Mouse (Mus musculus): ENCODE measurements around the gene Enpp1.

Gene Enpp1

DNA sequence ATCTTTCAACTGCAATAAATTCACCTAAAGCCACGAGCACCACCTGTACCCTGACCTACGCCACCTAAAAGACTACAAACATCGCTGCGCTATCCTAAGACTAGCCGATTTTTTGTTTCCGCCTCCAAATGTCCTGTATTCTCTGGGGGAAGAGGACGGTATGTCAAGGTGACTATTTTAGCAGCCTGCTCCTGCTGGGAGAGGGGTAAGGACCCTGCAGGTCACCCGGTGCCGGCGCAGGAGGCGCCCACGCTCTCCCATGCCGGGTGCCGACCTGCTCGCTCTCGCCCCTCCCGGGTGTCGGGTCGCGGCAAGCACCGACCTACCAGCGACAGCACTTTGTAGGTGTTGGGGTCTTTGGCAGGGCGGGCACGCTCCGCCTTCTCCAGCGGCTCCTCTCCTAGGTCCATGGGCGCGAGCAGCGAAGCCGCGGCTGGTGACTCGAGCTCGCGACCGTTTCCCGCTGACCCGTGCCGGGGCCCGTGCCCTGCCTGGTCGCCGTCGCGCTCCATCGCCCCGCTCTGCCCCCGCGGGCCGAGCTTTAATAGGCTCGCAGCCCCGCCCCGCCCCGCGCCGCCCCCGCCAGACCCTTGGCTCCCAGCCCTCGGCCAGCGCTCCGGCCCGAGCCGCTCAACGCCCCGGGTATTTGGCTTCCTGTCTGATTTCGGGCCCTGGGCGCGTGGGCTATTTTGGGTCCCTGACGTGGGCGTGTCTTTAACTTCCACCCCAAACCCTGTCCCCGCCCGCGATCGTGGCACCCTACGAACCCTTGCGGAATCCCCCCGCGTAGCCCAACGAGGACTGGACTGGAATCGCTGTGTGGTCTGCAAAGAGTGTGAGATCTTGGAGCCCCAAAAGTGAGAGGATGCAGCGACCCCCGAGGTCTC lies at the start of gene Enpp1:
Enpp1 (minus strand) TSS at position 680 of the 887 bp plus-strand sequence.
- no peak for DNase-seq (ENCODE audit: low spot score)

DNA sequence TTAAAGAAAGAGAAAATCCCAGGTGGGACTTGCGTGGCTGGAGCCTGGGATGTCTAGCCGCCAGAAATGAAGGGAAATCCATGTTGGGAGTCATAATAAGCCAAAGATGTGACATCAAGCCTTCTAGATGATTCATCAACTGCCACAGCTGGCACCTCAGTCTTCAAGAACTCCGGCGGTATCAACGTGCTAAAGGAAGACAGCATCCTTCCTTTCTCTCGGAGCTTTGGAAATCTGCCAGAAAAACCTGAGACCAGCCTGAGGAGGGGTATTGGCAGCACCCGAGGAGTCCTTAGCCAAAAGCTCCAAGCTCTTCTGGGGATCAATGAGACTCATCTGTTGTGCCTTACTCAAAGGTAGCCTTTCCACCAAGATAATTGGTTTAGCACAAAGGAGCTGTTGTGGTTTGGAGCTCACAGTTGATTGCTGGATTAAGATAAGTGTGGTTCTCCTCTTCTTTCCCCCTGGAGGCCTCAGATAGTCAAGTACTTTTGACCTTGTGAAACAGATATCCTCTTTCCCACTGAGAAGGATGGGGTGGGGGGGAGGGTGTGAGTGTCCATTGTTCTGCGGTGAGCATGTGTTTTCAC lies 46.5 kb upstream of the Enpp1 start:
- no peak for DNase-seq (ENCODE audit: low spot score)

DNA sequence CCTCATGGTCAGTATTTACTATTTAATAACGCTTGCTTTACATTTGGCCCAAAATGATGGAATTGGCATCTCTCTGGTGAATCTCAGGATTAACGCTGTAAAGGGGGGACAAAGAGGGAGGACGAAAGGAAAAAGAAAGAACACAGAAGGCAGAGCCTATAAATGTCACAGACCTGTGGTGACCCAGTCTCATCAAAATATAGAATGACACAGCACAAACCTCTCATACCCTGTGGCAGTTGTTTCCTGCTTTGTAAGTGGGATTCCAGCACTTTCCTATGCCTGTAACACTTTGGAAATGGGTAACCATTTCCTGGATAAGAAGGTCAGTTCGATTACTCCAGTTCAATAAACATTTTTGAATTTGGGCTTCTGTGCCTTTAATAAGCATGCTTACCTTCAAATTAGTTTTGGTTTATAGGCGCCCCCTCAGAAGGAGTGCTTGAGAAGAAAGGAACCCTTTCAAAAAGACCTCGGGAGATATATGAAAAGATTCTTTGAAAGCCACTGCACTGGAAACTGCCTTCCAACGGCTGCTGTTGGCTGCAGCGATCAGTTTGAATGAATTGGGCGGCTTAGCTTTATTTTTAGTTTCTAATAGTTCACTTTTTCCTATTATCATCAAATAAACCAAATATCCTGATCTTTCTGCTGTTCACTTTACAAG lies 43.0 kb upstream of the Enpp1 start:
- DNase-seq (ENCODE audit: low spot score), result no peak

DNA sequence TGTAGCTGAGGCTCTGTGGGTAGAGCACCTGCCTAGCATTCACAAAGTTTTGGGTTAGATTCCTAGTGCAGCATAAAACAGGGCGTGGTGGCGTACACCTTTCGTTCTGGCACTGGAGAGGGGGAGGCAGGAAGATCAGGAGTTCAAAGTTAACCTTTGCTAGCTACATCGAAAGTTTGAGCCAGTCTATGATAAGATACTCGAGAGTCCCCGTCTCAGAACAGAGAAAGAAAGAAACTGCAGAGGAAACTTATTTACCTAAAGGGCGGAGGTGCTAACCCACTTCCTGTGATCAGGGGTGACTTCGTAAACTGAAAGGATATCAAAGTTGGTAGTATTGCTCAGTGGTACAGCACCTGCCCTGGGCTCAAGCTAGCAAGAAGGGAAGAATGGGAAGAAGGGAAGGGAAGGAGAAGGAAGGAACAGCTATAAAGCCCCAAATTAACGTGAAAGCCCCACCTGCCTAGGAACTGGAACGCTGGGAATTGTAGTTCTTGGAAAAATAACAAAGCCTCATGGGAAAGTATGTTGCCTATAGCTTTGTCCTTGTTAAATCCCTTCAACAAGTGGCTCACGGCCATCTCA lies 42.4 kb upstream of the Enpp1 start:
- DNase-seq (ENCODE audit: low spot score), result no peak

DNA sequence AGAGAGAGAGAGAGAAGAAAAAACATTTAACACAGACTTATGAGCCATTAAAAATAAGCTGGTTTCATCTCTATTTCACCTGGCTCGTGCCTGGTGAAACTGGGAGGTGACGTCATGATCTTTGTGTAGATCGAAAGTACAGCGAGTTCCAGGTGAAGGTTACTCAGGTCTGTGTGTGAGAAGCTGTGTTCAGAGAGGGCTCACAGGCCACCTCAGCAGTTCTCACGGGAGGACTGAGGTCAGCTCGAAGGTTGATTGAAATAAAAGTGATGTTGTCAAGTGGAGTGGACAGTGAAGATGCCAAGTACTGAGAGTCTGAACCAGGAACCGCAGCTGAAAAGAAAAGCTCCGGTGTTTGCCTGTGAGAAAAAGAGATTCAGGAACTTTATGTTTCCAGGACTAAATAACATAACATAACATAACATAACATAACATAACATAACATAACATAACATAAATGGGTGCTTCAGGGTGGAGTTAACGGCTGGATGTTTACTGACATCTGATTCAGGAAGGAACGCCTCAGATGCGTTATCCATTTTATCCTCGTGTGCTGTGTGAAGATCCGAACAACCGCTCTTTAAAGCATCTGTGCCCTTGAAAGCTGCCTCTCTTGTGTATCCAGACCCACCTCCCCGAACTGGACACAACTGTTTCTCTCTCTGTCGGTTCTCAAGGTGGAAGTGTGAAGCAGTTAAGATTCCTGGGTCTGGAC lies 41.7 kb upstream of the Enpp1 start:
- no peak for DNase-seq (ENCODE audit: low spot score)

DNA sequence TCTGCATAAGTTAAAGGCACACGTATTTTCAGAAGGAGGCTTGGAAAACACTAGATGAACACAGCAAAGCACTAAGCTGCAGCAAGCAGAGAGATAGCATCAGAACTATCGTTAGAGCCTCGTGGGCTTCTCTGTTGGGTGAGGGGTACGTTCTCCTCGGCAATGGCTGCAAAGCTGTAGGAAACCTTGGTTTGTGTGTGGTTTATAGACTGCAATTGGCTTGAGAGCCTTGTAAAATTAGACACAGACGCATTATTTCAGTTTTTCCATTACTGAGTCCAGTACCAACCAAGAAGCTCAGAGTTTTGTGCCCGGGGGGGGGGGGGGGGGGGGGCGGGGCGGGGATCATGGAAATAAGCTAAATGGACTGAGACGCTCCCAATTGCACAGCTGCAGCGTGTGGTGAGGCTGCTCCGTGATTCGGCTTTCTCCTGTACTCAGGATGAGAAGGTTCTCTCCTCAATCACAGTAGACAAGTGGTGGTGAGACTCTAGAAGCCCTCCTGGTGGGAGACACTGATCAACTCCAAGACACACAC lies 31.1 kb upstream of the Enpp1 start:
- DNase-seq (ENCODE audit: low spot score), result no peak

DNA sequence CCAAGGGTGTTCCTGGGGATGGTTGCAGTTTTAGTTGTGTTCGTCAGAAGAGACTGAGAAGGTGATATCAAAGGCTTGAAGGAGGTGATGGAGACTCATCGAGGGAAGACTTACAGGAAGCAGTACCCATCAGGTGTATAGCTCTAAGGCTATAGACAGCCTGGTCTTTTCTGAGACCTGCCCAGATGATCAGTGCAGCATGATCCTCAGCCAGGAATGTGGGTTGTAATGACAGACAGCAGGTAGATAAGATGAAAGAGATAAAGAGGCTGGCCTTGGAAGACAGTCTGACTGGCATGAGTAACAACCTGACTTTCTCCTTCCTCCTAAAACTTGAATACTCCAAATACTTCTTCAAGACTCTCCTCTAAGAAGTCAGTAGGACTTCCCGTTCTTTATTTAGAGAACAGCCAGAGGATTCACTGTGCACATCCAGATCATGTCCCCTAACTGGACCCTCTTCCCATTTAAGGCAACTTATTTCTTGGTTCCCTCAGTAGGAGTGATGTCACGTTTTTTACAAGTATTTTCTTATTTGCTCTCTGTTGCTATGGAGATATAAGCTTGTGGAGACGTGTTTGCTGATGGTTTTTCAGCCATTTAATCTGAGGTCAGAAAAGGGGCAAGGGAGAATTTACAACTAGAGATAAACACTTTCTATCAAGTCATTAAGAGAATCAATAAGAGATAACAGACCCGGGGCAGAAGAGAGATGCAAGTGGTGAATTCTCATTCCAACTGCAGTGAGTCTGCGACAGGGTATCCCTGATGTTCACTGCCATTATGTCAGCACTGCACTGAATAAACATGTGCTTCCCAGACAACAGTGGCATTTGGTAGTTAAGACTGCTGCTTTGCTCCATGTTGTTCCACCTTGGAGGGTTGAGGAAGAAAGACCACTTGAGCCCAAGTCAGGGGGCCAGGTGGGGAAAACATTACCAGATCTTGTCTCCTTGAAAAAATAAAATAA lies 29.6 kb upstream of the Enpp1 start:
- DNase-seq (ENCODE audit: low spot score), result no peak

DNA sequence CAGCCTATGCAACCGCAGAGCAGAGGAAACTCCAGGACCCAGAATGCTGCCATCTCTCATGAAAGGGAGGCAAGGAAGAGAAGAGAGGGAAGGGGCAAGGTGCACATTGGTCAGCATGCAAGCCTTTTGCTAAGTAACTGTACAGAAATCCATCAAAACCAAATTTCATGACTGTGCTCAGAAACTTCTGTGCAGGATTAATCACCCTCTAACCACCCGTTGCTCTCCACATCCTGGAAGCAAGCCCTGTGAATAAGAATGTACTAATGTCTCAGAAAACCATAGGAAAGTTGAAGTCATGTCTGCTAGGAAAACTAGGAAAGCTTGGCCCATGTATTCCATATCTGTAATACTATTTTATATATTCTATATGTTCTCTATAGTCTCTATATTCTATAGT lies 27.2 kb upstream of the Enpp1 start:
- no peak for DNase-seq (ENCODE audit: low spot score)

DNA sequence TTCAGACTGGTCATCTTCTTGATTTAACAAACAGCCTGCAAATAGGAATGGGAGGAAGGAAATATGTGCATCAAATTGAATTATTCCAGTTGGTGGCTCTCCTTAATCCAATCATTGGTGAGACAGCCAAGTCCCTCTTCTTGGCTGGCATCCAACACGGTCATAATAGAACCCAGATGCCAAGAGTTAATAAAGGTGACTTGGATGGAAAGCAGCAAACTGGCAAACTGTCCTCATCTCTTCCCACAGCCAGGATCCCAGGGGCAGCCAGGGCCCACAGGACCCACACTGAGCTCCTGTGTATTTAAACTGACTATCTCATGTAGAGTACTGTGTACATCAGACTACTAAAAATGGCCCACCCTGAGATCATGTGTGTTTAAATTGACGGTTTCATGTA lies 26.5 kb upstream of the Enpp1 start:
- no peak for DNase-seq (ENCODE audit: low spot score)

DNA sequence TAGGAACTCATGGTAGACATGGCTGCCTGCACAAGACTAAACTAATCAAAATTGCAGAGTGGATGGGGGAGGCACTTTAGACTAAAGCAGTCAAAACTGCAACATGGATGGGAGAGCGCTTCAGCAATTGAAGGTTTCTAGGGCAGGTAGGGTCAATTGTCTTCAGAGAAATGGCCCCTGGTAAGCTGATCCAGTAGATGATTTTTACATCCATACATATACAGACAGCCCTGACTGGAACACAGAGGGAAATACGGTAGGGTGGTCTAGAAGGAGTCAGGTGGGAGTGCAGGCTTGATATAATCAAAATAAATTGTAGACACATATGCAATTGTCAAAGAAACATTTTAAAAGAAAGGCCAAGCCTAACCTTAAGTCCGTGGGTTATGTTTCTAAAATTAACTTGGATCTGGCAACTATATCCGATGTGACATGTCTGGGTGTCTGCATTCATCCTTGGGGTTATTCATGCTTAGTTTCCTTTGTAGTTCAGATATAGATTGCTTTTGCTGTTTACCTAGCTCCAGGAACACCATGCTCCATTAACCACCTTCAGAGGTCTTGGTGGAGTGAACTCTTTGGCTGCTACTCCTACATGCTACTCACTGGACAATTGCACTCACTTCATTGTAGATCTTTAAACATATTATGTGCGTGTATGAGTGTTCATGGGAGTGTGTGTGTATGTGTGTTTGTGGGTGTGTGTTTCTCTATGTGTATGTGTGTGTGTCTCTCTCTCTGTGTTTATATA lies 23.2 kb upstream of the Enpp1 start:
- DNase-seq (ENCODE audit: low spot score), result no peak

DNA sequence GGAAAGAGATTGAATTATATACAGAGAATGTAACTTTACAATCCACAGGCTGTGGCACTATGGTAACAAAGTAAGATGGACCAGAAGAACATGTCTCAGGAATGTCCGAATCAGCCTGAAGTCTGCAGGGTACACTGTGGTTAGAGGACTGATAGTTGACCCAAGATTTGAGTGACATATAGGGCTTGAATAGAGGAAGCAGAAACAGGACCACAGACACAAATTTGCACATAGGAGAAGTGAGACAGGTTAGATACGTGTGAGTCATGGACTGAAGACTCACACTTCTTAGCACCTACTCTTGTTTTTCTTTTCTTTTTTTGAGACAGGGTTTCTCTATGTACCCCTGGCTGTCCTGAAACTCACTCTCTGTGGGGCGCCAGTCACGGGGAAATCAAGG lies 15.5 kb upstream of the Enpp1 start:
- DNase-seq (ENCODE audit: low spot score), result no peak

DNA sequence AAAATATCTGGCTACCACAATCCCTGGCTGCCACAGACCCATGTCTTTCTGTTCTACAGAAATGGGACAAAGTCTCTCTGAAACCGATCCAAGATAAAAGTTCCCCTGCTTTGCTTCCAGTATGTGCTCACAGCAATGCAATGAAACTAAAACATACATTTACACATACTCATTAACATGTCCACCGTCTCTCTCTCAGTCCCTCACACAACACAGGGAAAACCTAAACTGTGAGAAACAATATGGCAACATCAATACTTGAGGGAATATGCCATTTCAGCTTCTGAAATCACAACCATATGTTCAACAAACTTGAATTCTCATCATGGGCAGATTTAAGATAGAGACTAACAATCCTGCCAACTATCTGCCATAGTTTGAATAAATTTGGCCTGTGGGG lies 13.2 kb upstream of the Enpp1 start:
- no peak for DNase-seq (ENCODE audit: low spot score)

DNA sequence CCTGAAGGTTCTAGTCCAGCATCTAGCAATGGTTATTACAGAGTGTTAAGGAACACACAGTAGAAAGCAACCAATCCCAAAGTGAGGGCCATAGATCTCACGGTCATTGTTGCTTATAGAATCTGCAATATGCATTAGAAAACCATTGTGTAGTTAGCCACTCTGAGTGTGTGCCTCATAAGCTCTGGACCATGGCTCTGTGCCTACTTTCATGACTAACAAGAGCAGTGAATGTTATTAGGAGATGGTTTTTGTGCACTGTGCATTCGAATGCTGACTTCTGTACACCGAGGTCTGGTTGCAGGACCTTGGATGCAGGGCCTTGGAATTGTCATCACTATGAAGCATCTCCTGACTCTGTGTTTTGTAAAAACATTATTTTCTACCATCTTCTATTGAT lies 9.9 kb upstream of the Enpp1 start:
- DNase-seq (ENCODE audit: low spot score), result no peak

DNA sequence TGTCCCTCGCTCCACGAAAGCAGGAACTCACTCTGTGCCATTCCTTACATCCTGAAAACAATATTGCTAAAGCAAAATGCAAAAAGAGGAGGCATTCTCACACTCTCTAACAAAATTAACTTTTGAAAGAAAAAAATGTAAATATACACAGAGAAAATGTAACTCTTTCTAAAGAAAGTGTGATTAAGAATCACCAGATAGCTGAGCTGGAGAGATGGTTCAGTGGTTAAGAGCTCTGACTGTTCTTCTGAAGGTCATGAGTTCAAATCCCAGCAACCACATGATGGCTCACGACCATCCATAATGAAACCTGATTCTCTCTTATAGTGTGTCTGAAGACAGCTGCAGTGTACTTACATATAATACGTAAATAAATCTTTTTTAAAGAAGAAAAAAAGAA lies 7.4 kb upstream of the Enpp1 start:
- no peak for DNase-seq (ENCODE audit: low spot score)

DNA sequence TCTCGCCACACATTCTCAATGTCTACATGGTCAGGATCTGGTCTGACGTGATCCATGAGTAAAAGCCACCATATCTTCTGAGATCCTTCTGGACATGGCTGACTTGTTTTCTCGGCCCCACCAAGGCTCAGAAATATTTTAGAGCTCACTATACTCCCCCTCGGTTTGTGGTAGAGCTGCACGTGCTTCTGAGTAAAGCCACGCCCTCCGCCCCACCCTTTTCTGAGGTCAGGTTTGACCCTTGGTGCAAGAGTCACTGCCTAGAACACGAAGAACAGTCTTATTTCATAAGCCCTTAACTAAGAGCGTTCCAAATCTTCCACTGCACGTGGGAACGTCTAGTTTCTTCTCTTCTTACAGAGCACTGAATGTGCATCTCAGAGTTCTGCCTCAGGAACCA lies 6.8 kb upstream of the Enpp1 start:
- DNase-seq (ENCODE audit: low spot score), result no peak

DNA sequence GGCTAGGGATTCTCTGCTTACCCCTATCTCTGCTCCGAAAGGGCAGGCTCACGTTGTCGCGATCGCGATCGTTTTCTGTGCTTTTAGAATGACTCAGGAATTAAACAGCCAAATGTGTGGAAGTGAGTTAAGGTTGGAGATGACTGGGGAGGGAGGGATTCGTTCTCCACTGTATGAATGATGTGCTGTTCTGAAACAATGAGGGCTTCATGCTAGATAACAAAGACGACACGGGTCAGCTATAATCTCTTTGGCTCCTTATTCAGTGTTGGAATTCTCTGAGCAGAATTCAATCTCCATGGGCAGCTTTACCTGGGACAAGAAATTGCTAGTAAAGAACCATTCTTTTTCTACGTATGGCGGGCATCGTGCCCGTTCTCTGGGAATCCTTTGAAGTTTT lies 6.1 kb upstream of the Enpp1 start:
- DNase-seq (ENCODE audit: low spot score), result no peak

DNA sequence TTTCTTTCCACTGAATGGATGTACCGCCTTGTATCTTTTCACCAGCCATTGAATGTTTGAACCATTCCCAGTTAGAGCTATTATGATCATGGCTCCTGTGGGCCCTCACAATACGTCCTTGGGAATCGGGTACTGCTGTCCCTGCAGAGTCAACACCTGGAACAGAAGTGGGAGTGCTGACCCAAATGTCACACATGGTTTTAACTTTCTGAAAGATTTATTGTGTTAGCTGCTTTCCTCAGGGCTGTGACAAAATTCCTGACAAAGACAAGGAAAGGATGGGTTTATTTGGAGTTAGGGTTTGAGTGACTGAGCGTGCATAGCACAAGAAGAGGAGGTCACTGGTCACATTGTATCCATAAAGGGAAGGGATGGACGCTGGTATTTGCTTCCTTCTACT lies 4.3 kb upstream of the Enpp1 start:
- no peak for DNase-seq (ENCODE audit: low spot score)

DNA sequence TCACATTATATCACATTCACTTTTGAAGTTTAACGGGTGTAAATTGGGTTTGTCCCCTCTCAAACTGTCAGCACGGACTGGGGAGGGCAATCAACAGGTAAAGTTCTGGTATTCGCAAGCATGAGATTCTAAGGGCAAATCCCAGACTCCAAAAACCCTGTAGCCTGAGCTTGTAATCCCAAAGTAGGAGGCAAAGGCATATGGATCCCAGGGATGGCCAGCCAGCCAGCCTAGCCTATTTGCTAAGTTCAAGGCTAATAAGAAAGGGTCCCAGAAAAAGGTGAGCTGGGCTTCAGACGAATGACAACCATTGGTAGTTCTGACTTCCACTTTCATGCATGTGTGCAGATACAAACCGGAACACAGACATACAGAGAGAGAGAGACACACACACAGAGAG lies 942 bp upstream of the Enpp1 start:
- DNase-seq (ENCODE audit: low spot score), result no peak

DNA sequence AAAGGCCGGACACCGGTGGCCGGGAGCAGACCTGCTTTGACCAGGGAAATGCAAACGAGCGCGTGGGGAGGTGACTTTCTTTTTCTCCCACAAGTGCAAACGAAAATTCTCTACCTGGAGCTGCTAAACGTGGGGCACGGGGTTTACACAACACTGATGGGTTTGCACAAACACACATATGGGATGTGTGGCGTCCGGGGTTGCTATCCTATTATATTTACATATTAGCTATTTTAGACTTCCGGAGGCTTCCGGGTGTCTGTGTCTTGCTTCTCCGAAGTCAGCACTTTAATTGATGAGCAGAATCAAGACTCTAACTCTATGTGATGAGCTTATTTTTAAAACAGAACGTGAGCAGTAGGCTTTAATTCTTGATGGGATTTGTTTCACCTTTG lies 405 bp upstream of the Enpp1 start:
- DNase-seq (ENCODE audit: low spot score), result no peak

DNA sequence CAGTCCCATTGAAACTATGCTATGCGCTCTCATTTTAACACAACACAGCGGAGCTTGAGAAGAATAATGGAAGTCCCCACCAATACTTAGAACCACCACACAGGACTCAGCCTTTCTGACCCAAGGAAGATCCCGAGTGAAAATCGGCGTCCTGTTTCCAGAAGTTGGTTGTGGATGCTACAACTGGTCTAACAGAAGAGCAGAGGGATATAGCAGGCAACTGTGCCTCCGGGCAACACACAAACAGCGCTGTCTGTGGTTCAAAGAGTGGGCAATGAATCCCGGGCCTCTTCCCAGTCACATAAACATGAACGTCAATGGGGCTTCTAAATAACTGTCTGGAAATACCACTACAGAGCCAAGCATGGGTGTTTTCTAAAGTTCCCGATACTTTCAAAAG lies 888 bp downstream of the Enpp1 start:
- no peak for DNase-seq (ENCODE audit: low spot score)
